Mouse (Mus musculus) embryonic fibroblast, embryonic 13.5 days (primary cell): ENCODE data around the gene Teddm2.

Source experiments
- CTCF ChIP-seq: IDR thresholded peaks from 2 replicates; pipeline ENCODE4 v1.5.1; 2011; ENCODE audit warnings: mild to moderate bottlenecking, control low read depth, low read length, moderate library complexity, borderline replicate concordance; ENCODE audit not compliant: insufficient read depth
- POLR2A ChIP-seq: IDR thresholded peaks from 2 replicates; pipeline ENCODE4 v1.6.1; 2011; ENCODE audit warnings: low read depth, mild to moderate bottlenecking, control low read depth, low read length, moderate library complexity

DNA sequence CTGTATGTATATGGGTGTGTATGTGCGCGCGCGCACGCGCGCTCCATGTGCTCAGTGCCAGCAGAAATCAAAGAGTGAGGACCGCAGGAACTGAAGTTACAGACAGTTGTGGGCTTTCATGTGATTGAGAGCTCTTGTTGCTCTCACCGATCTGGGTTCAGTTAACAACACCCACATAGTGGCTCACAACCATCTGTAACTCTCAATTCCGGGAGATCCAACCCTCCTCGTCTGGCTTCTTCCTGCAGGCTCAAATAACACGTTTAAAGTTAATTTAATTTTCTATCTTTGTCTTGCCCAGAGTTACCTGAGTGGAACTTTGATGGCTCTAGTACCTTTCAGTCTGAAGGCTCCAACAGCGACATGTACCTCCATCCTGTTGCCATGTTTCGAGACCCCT, 4.2 kb upstream of the Teddm2 start:
- TF ChIP-seq CTCF (no peak), POLR2A (no peak)
